Mouse (Mus musculus): ENCODE data around the gene Angptl4. TPM values are rescaled to one million over a fixed set of nuclear protein-coding genes. Genes with fewer than 3 reads are reported as not detected.
"Not testable (repeated sequence)": the region's sequence is repeated elsewhere in the genome, so short reads cannot be mapped to it uniquely, and the experiment has no call there.

Angptl4 gene
- total and polyA plus RNA-seq, 3 experiments, result 6.3 to 12.2 (median 8.0) TPM

DNA sequence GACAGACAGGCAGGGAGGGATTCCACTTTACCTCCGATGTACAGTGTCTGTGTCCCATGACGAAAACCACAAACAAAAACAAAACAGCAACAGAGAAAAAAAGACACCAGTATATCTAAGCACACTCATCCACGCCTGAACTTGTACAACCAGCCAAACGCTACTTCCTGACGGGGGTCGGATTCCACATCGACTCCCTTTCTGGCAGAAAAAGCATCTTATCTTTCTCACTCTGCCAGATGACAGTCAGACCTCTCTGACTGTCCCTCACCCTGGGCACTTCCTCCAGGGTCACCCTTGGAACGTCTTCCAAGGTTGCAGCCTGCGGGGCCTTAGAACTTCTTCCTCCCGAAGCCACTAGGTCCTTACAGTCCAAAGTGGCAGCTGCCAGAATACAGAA lies 48.1 kb downstream of the Angptl4 start:
- H3K4me3 ChIP-seq (replicated peaks in 1 of 3; ENCODE audit: low read depth in 2 of 3, low read length in 2 of 3, poor library complexity in 1 of 3); in situ Hi-C loops (cut with MboI; ENCODE audit: low pct_ligation_motif_present, low pct_unique_long_range_greater_than_20kb, low sequenced_read_pairs); H3K9ac ChIP-seq (ENCODE audit: insufficient read depth, low read depth); H3K4me1 ChIP-seq (ENCODE audit: control insufficient read depth in 1 of 2, insufficient read depth in 2 of 2); H3K4me2 ChIP-seq (ENCODE audit: insufficient read depth, low read depth, poor library complexity, severe bottlenecking); dilution Hi-C loops (cut with MboI; ENCODE audit: extremely low pct_ligation_motif_present, extremely low pct_unique_long_range_greater_than_20kb, low sequenced_read_pairs); H3K27ac ChIP-seq (ENCODE audit: insufficient read depth, low read depth); H3K79me2 ChIP-seq (replicated peaks; ENCODE audit: control insufficient read depth, extremely low read depth, insufficient read depth, poor library complexity, severe bottlenecking); H3K36me3 ChIP-seq (replicated peaks in 1 of 2; ENCODE audit: control insufficient read depth in 1 of 2, insufficient read depth in 1 of 2, low read length in 1 of 2); H3K9me3 ChIP-seq (replicated peaks; ENCODE audit: low read length); DNase-seq (ENCODE audit: extremely low read depth); H3K27me3 ChIP-seq (replicated peaks): not testable (repeated sequence)

GRCm38 (mm10) chr17:33732556-33733083 lies 49.0 kb downstream of the Angptl4 start:
- in situ Hi-C loops (cut with MboI; ENCODE audit: low pct_ligation_motif_present, low pct_unique_long_range_greater_than_20kb, low sequenced_read_pairs); H3K4me1 ChIP-seq (ENCODE audit: control insufficient read depth in 1 of 2, insufficient read depth in 2 of 2); H3K4me2 ChIP-seq (ENCODE audit: insufficient read depth, low read depth, poor library complexity, severe bottlenecking); DNase-seq (ENCODE audit: extremely low read depth); H3K27ac ChIP-seq (ENCODE audit: insufficient read depth, low read depth); H3K27me3 ChIP-seq (replicated peaks); H3K4me3 ChIP-seq (replicated peaks in 1 of 3; ENCODE audit: low read depth in 2 of 3, low read length in 2 of 3, poor library complexity in 1 of 3); H3K36me3 ChIP-seq (replicated peaks in 1 of 2; ENCODE audit: control insufficient read depth in 1 of 2, insufficient read depth in 1 of 2, low read length in 1 of 2); H3K79me2 ChIP-seq (replicated peaks; ENCODE audit: control insufficient read depth, extremely low read depth, insufficient read depth, poor library complexity, severe bottlenecking); dilution Hi-C loops (cut with MboI; ENCODE audit: extremely low pct_ligation_motif_present, extremely low pct_unique_long_range_greater_than_20kb, low sequenced_read_pairs); H3K9ac ChIP-seq (ENCODE audit: insufficient read depth, low read depth); H3K9me3 ChIP-seq (replicated peaks; ENCODE audit: low read length): not testable (repeated sequence)
- TF ChIP-seq ZNF384 (IDR thresholded peaks at IDR 0.05; ENCODE audit: low read depth, low read length), result peak; percentile 50

DNA sequence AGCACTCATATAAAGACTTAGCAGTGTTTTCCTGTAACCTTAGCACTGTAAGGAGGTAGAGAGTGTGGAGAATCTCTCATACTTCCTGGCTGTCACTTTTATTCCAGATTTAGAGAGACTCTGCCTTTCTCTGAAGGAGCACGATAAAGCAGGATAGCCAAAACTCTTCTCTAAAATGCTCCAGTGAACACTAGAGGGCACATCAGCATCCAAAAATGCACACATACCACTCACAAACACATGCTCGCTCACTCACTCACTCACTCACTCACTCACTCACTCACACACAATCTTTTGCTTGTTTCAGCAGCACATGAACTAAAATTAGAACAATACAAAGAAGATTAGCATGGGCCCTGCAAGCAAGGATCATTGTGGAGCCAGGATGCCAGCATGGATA lies 52.4 kb downstream of the Angptl4 start:
- no peak overlapping the region for H3K4me2 ChIP-seq (ENCODE audit: insufficient read depth, low read depth, poor library complexity, severe bottlenecking)
- no peaks in the 10 kb centered on the region for H3K27me3 ChIP-seq (replicated peaks)
- no peaks in the 10 kb centered on the region for H3K36me3 ChIP-seq (replicated peaks in 1 of 2; ENCODE audit: control insufficient read depth in 1 of 2, insufficient read depth in 1 of 2, low read length in 1 of 2)
- in situ Hi-C loops (cut with MboI; ENCODE audit: low pct_ligation_motif_present, low pct_unique_long_range_greater_than_20kb, low sequenced_read_pairs), result no loop called here
- DNase-seq (ENCODE audit: extremely low read depth), result no peak
- H3K9me3 ChIP-seq (replicated peaks; ENCODE audit: low read length), result peaks cover 3% of the 10 kb centered on the region
- no peaks in the 10 kb centered on the region for H3K79me2 ChIP-seq (replicated peaks; ENCODE audit: control insufficient read depth, extremely low read depth, insufficient read depth, poor library complexity, severe bottlenecking)
- H3K4me3 ChIP-seq (replicated peaks in 1 of 3; ENCODE audit: low read depth in 2 of 3, low read length in 2 of 3, poor library complexity in 1 of 3), result no peak overlapping the region
- peaks cover 0 to 4% of the 10 kb centered on the region in 2 experiments; a peak in 1 of 4 replicates for H3K4me1 ChIP-seq (ENCODE audit: control insufficient read depth in 1 of 2, insufficient read depth in 2 of 2)
- TF ChIP-seq ZKSCAN1 (IDR thresholded peaks at IDR 0.05; ENCODE audit: borderline replicate concordance, low read depth, low read length), result no peak
- TF ChIP-seq SMC3 (IDR thresholded peaks at IDR 0.05; ENCODE audit: low read depth, low read length), result peak; percentile 56
- TF ChIP-seq EP300 (IDR thresholded peaks at IDR 0.05; ENCODE audit: low read length), result no peak
- TF ChIP-seq RAD21 (IDR thresholded peaks at IDR 0.05; ENCODE audit: low read depth, low read length), result peak; percentile 48
- peak in 1 of 2 experiments; percentile 61; a peak in 2 of 4 replicates for TF ChIP-seq CTCF (conservative IDR thresholded peaks at IDR 0.05 in 1 of 2, IDR thresholded peaks at IDR 0.05 in 1 of 2; ENCODE audit: low read depth in 2 of 2, low read length in 2 of 2)
- no peak overlapping the region for H3K9ac ChIP-seq (ENCODE audit: insufficient read depth, low read depth)
- dilution Hi-C loops (cut with MboI; ENCODE audit: extremely low pct_ligation_motif_present, extremely low pct_unique_long_range_greater_than_20kb, low sequenced_read_pairs), result no loop called here
- no peak overlapping the region for H3K27ac ChIP-seq (ENCODE audit: insufficient read depth, low read depth)

GRCm38 (mm10) chr17:33728396-33728795 lies 53.2 kb downstream of the Angptl4 start:
- DNase-seq (ENCODE audit: extremely low read depth), result no peak
- H3K79me2 ChIP-seq (replicated peaks; ENCODE audit: control insufficient read depth, extremely low read depth, insufficient read depth, poor library complexity, severe bottlenecking), result no peaks in the 10 kb centered on the region
- no peak for TF ChIP-seq POLR2AphosphoS2 (IDR thresholded peaks at IDR 0.05; ENCODE audit: low read depth, low read length)
- TF ChIP-seq ZKSCAN1 (IDR thresholded peaks at IDR 0.05; ENCODE audit: borderline replicate concordance, low read depth, low read length), result no peak
- TF ChIP-seq CTCF (conservative IDR thresholded peaks at IDR 0.05 in 1 of 2, IDR thresholded peaks at IDR 0.05 in 1 of 2; ENCODE audit: low read depth in 2 of 2, low read length in 2 of 2), result no peak
- TF ChIP-seq ELF1 (IDR thresholded peaks at IDR 0.05; ENCODE audit: low read depth, low read length), result no peak
- TF ChIP-seq PAX5 (IDR thresholded peaks at IDR 0.05; ENCODE audit: low read length), result no peak
- no peak for TF ChIP-seq ZC3H11A (IDR thresholded peaks at IDR 0.05; ENCODE audit: low read depth, low read length)
- TF ChIP-seq EP300 (IDR thresholded peaks at IDR 0.05; ENCODE audit: low read length), result no peak
- TF ChIP-seq USF1 (IDR thresholded peaks at IDR 0.05; ENCODE audit: low read depth, low read length), result no peak
- no peak for TF ChIP-seq ETS1 (conservative IDR thresholded peaks at IDR 0.05; ENCODE audit: low read depth, low read length)
- no peak for TF ChIP-seq USF2 (conservative IDR thresholded peaks at IDR 0.05; ENCODE audit: low read depth, low read length)
- no peak for TF ChIP-seq NELFE (IDR thresholded peaks at IDR 0.05; ENCODE audit: low read depth, low read length)
- no peak for TF ChIP-seq MAZ (IDR thresholded peaks at IDR 0.05; ENCODE audit: low read depth, low read length)
- no peak for TF ChIP-seq HCFC1 (IDR thresholded peaks at IDR 0.05; ENCODE audit: low read depth, low read length)
- TF ChIP-seq MYC (IDR thresholded peaks at IDR 0.05; ENCODE audit: low read depth, low read length), result no peak
- TF ChIP-seq NRF1 (IDR thresholded peaks at IDR 0.05; ENCODE audit: low read depth, low read length), result no peak
- TF ChIP-seq IRF4 (IDR thresholded peaks at IDR 0.05; ENCODE audit: low read depth, low read length), result no peak

More at GRCm38 (mm10) chr17:33728396-33728795, 53.2 kb downstream of the Angptl4 start:
- H3K4me2 ChIP-seq (ENCODE audit: insufficient read depth, low read depth, poor library complexity, severe bottlenecking), result no peak overlapping the region
- H3K36me3 ChIP-seq (replicated peaks in 1 of 2; ENCODE audit: control insufficient read depth in 1 of 2, insufficient read depth in 1 of 2, low read length in 1 of 2), result no peaks in the 10 kb centered on the region
- peaks cover 3% of the 10 kb centered on the region for H3K9me3 ChIP-seq (replicated peaks; ENCODE audit: low read length)
- H3K9ac ChIP-seq (ENCODE audit: insufficient read depth, low read depth), result no peak overlapping the region
- H3K4me3 ChIP-seq (replicated peaks in 1 of 3; ENCODE audit: low read depth in 2 of 3, low read length in 2 of 3, poor library complexity in 1 of 3), result no peak overlapping the region
- H3K27me3 ChIP-seq (replicated peaks), result no peaks in the 10 kb centered on the region
- peaks cover 0 to 4% of the 10 kb centered on the region in 2 experiments; a peak in 1 of 4 replicates for H3K4me1 ChIP-seq (ENCODE audit: control insufficient read depth in 1 of 2, insufficient read depth in 2 of 2)
- no peak overlapping the region for H3K27ac ChIP-seq (ENCODE audit: insufficient read depth, low read depth)
- dilution Hi-C loops (cut with MboI; ENCODE audit: extremely low pct_ligation_motif_present, extremely low pct_unique_long_range_greater_than_20kb, low sequenced_read_pairs), result no loop called here
- in situ Hi-C loops (cut with MboI; ENCODE audit: low pct_ligation_motif_present, low pct_unique_long_range_greater_than_20kb, low sequenced_read_pairs), result no loop called here
